ENCODE assay signal across 18 mouse cellular contexts in genomic region chr17:74804321-74804930, GRCm38 (mm10).
DNase-seq lines count a peak whose midpoint lies in the region; ATAC-seq lines count a peak whose summit lies in the region.
"Had no signal": no experiment of that assay in that cellular context is flagged by ENCODE, and none has a peak within 500 bp of the region (broad histone marks: within the 10 kb centered on the region; RNA-seq: fewer than 3 reads in every experiment).

No protein-coding gene starts in this region.

- H3K4me1 ChIP-seq in embryonic facial prominence, embryonic 11.5 days (ENCODE audit: control insufficient read depth, insufficient read depth, low read length) = no peaks in the 10 kb centered on the region
- 0 out of 2 replicates have a peak, but pooled peaks cover 5% of the 10 kb centered on the region for H3K4me1 ChIP-seq in embryonic facial prominence, embryonic 10.5 days
- peaks cover 8% of the 10 kb centered on the region; the same call in 1 of the 2 replicates for H3K4me1 ChIP-seq in kidney, embryonic 14.5 days (ENCODE audit: control insufficient read depth, insufficient read depth, low read length)

- no peak for ATAC-seq in embryonic facial prominence, embryonic 11.5 days (replicated peaks; ENCODE audit: insufficient number of reproducible peaks, low FRiP score, low TSS enrichment, low read depth)
- peak; percentile 91 for ATAC-seq in kidney, embryonic 14.5 days (ENCODE audit: low FRiP score, low TSS enrichment)
- ATAC-seq in monocyte, adult 5-6 weeks (replicated peaks; ENCODE audit: insufficient number of reproducible peaks, low FRiP score, low TSS enrichment, poor library complexity, severe bottlenecking) = no peak
- no peak for ATAC-seq in erythroblast, adult 5-6 weeks (replicated peaks; ENCODE audit: low FRiP score, poor library complexity, severe bottlenecking)
- ATAC-seq: CD4-positive, CD25-positive, alpha-beta regulatory T cell, adult 4 months had no signal

- peaks cover 6% of the 10 kb centered on the region; the same call in 1 of the 2 replicates for H3K79me2 ChIP-seq in macrophage (ENCODE audit: inconsistent target)

- H3K9ac ChIP-seq in embryonic facial prominence, embryonic 11.5 days (replicated peaks; ENCODE audit: low read length) = no peak overlapping the region
- no peak overlapping the region for H3K9ac ChIP-seq in kidney, embryonic 14.5 days (ENCODE audit: low read depth, low read length)
- H3K9ac ChIP-seq: limb, embryonic 13.5 days; liver, embryonic 14.5 days had no signal

- no peak overlapping the region for H3K4me3 ChIP-seq in embryonic facial prominence, embryonic 11.5 days (ENCODE audit: low read depth, low read length)
- no peak overlapping the region for H3K4me3 ChIP-seq in embryonic facial prominence, embryonic 10.5 days
- H3K4me3 ChIP-seq in kidney, embryonic 14.5 days (ENCODE audit: low read length) = no peak overlapping the region
- H3K4me3 ChIP-seq in macrophage (ENCODE audit: inconsistent target) = no peak overlapping the region
- H3K4me3 ChIP-seq: heart, embryonic 10.5 days; limb, embryonic 13.5 days had no signal

- no peaks in the 10 kb centered on the region for H3K36me3 ChIP-seq in embryonic facial prominence, embryonic 11.5 days (replicated peaks; ENCODE audit: control insufficient read depth, insufficient read depth, low read depth, low read length)
- H3K36me3 ChIP-seq in embryonic facial prominence, embryonic 10.5 days (replicated peaks) = peaks cover 13% of the 10 kb centered on the region
- H3K36me3 ChIP-seq in kidney, embryonic 14.5 days (ENCODE audit: control insufficient read depth, insufficient read depth, low read length) = no peaks in the 10 kb centered on the region
- no peaks in the 10 kb centered on the region for H3K36me3 ChIP-seq in macrophage (ENCODE audit: inconsistent target)

- H3K27me3 ChIP-seq in embryonic facial prominence, embryonic 11.5 days (ENCODE audit: control insufficient read depth, insufficient read depth, low read length) = no peaks in the 10 kb centered on the region
- no peaks in the 10 kb centered on the region for H3K27me3 ChIP-seq in embryonic facial prominence, embryonic 10.5 days (replicated peaks; ENCODE audit: low read depth, poor library complexity, severe bottlenecking)
- no peaks in the 10 kb centered on the region for H3K27me3 ChIP-seq in kidney, embryonic 14.5 days (ENCODE audit: control insufficient read depth, insufficient read depth, low read length)
- H3K27me3 ChIP-seq: limb, embryonic 13.5 days had no signal

- H3K27ac ChIP-seq in embryonic facial prominence, embryonic 11.5 days (replicated peaks; ENCODE audit: low read depth, low read length) = no peak overlapping the region
- no peak overlapping the region for H3K27ac ChIP-seq in embryonic facial prominence, embryonic 10.5 days (replicated peaks)
- H3K27ac ChIP-seq in kidney, embryonic 14.5 days (ENCODE audit: low read depth, low read length) = peak overlapping the region; percentile 65; the same call in 1 of the 2 replicates
- H3K27ac ChIP-seq in macrophage = peak overlapping the region; percentile 60
- H3K27ac ChIP-seq: heart, embryonic 10.5 days; limb, embryonic 13.5 days; liver, embryonic 14.5 days had no signal

- 76% methylated on average over 9 of the region's 9 CpGs for WGBS in embryonic facial prominence, embryonic 11.5 days
- 79% methylated on average over 9 of the region's 9 CpGs for WGBS in embryonic facial prominence, embryonic 10.5 days
- 18% methylated on average over 9 of the region's 9 CpGs for WGBS in kidney, embryonic 14.5 days
- WGBS in macrophage (ENCODE audit: missing documents) = 91% methylated on average over 9 of the region's 9 CpGs

- no peaks in the 10 kb centered on the region for H3K9me3 ChIP-seq in embryonic facial prominence, embryonic 11.5 days (replicated peaks; ENCODE audit: control insufficient read depth, low read length)
- H3K9me3 ChIP-seq in embryonic facial prominence, embryonic 10.5 days = no peaks in the 10 kb centered on the region
- H3K9me3 ChIP-seq in kidney, embryonic 14.5 days (ENCODE audit: control insufficient read depth, low read length) = no peaks in the 10 kb centered on the region
- H3K9me3 ChIP-seq: G1E; heart, embryonic 10.5 days; limb, embryonic 13.5 days had no signal

- peak; percentile 4 for DNase-seq in embryonic facial prominence, embryonic 11.5 days (ENCODE audit: low spot score)
- DNase-seq in embryonic facial prominence, embryonic 10.5 days (ENCODE audit: low spot score) = no peak
- DNase-seq in kidney, postnatal 36 days = no peak
- DNase-seq in embryo, embryonic 11 days = peak; percentile 46
- DNase-seq: cerebellum, postnatal 25 days; gastrocnemius, postnatal 25 days; heart, postnatal 10 days; kidney, adult 9 months; thymus, adult 2 months had no signal

- H3K4me2 ChIP-seq in embryonic facial prominence, embryonic 11.5 days (ENCODE audit: low read depth, low read length) = no peak overlapping the region
- H3K4me2 ChIP-seq in kidney, embryonic 14.5 days (replicated peaks; ENCODE audit: low read depth, low read length) = no peak overlapping the region
- H3K4me2 ChIP-seq: limb, embryonic 13.5 days had no signal

Comparison
In these comparisons a context has a peak if more than half of its experiments do, and no peak if none do; other contexts are left out.
1. DNase-seq: peak in embryonic facial prominence, embryonic 11.5 days (single experiment) and embryo, embryonic 11 days (single experiment); none in embryonic facial prominence, embryonic 10.5 days (single experiment) and kidney, postnatal 36 days (0 of 2).
2. H3K27ac ChIP-seq: peak in kidney, embryonic 14.5 days (single experiment) and macrophage (single experiment); none in embryonic facial prominence, embryonic 11.5 days (single experiment) and embryonic facial prominence, embryonic 10.5 days (single experiment).